Mouse (Mus musculus) limb, embryonic 11.5 days (tissue): ENCODE measurements around the gene Fermt1. TPM values are rescaled to one million over a fixed set of nuclear protein-coding genes. Genes with fewer than 3 reads are reported as not detected.

Experiments
- ATAC-seq: fragments of 200-750 bp; cut with Nextera tagmentation; 2 replicates; pipeline ENCODE4 v1.8.0; 2017; ENCODE audit warnings: low read depth; ENCODE audit not compliant: insufficient number of reproducible peaks, low FRiP score, low TSS enrichment
- DNase-seq: peaks from one replicate; pipeline ENCODE4 v3.0.0-alpha.2; 2015; ENCODE audit warnings: low spot score
- H3K27ac ChIP-seq: fragments of 300-500 bp; sonication (generic); replicated peaks from 2 replicates; pipeline ENCODE4 v1.5.1; 2014; ENCODE audit warnings: low read depth, mild to moderate bottlenecking, low read length
- H3K27me3 ChIP-seq: fragments of 300-500 bp; sonication (generic); 2 replicates; pipeline ENCODE4 v1.6.1; 2014; ENCODE audit warnings: mild to moderate bottlenecking, low read length, mixed read lengths; ENCODE audit not compliant: control insufficient read depth, insufficient read depth
- H3K36me3 ChIP-seq: fragments of 300-500 bp; sonication (generic); 2 replicates; pipeline ENCODE4 v1.6.1; 2014; ENCODE audit warnings: mild to moderate bottlenecking, low read length, moderate library complexity, mixed read lengths; ENCODE audit not compliant: control insufficient read depth, insufficient read depth
- H3K4me1 ChIP-seq: fragments of 300-500 bp; sonication (generic); 2 replicates; pipeline ENCODE4 v1.6.1; 2014; ENCODE audit warnings: low read length, mixed read lengths; ENCODE audit not compliant: control insufficient read depth, insufficient read depth
- H3K4me2 ChIP-seq: fragments of 300-500 bp; sonication (generic); 2 replicates; pipeline ENCODE4 v1.6.1; 2014; ENCODE audit warnings: low read depth, mild to moderate bottlenecking, moderate library complexity; ENCODE audit not compliant: severe bottlenecking
- H3K4me3 ChIP-seq: fragments of 300-500 bp; sonication (generic); 2 replicates; pipeline ENCODE4 v1.5.1; 2014; ENCODE audit warnings: low read depth, low read length
- H3K9ac ChIP-seq: fragments of 300-500 bp; sonication (generic); 2 replicates; pipeline ENCODE4 v1.6.1; 2014; ENCODE audit warnings: mild to moderate bottlenecking, low read length
- H3K9me3 ChIP-seq: fragments of 300-500 bp; sonication (generic); 2 replicates; pipeline ENCODE4 v1.6.1; 2016; ENCODE audit warnings: low read length; ENCODE audit not compliant: control insufficient read depth
- WGBS: fragments of 180-500 bp; shearing (Covaris S2); extraction: QIAGEN DNeasy Blood & Tissue Kit; methylation state at CpG from one replicate; pipeline ENCODE4 v1.1.7; 2014; 5-methylcytosine and 5-hydroxymethylcytosine counted together
- polyA plus RNA-seq: library from polyadenylated mRNA; unstranded; fragments of >200 nt; fragmentation: Nextera tagmentation; extraction: Ambion mirVana; gene quantifications from 2 replicates; pipeline ENCODE4 v1.2.1, GENCODE M21; 2014

The Fermt1 gene
- polyA plus RNA-seq, 1 experiment from 2014 or later = 15.6 TPM

DNA sequence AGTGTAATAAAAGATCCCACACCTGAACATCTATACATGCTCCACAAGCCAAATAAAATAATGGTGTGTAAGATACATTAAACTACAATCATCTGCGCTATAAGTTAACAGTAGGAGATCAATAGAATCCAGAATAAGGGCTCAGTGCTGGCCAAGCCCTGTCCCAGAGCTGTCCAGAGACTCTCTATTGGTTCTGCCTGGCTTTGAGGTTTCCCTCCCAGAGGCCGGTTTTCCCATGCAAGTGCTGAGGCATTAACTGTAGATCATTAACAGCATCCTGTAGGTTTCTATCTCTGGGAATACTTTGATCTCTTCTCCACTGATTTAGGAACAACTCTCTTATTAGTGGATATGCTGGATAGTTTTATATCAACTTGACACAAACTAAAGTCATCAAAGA, 16.7 kb downstream of the Fermt1 start:
- no peak overlapping the region for H3K4me2 ChIP-seq
- H3K36me3 ChIP-seq = no peaks in the 10 kb centered on the region
- H3K4me3 ChIP-seq = no peak overlapping the region
- DNase-seq (no peak), ATAC-seq (no peak)
- 77% methylated on average over 2 of the region's 2 CpGs for WGBS
- no peaks in the 10 kb centered on the region for H3K9me3 ChIP-seq
- H3K27ac ChIP-seq = no peak overlapping the region
- H3K4me1 ChIP-seq = no peaks in the 10 kb centered on the region
- H3K27me3 ChIP-seq = no peaks in the 10 kb centered on the region
- no peak overlapping the region for H3K9ac ChIP-seq

DNA sequence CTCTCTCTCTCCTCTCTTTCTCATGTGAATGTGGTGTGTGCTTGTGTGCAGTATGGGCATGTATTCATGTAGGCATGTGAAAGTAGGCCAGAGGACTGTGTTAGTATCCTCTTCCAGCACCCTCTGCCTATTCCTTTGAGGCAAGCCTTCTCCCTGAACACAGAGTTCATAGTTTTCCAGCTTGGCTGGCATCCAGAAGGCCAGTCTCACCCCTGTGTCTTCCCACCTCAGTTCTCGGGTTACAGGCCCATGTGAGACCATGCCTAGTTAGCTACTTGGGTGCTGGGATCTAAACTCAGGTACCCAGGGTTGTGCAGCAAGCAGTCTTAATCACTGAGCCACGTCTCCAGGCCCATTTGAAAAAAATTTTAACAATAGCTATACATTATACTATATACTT, 17.8 kb downstream of the Fermt1 start:
- Histone ChIP-seq H3K9ac (no peak overlapping the region), H3K36me3 (no peaks in the 10 kb centered on the region), H3K4me1 (no peaks in the 10 kb centered on the region), H3K27ac (no peak overlapping the region), H3K27me3 (no peaks in the 10 kb centered on the region), H3K4me3 (no peak overlapping the region), H3K9me3 (no peaks in the 10 kb centered on the region), H3K4me2 (no peak overlapping the region)
- ATAC-seq (no peak), DNase-seq (no peak)
- WGBS = 60% methylated on average over 2 of the region's 2 CpGs

DNA sequence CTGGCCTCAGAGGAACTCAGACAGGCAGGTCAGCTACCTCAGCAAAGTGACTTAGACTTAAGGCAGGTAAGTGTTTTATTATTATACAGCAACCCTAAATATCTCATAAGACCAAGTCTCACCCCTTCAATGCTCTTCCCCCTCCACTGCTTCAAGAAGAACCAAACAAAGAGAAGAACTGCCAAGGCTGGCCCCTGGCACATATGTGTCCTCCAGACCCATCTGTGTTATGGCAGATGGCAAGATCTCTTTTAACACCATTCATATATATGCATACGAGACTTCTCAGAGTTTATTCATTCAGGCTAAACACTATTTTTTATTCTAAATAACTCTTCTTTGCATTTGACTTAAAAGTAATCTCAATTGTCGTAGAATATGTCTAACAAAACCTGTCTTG, 18.4 kb downstream of the Fermt1 start:
- Histone ChIP-seq H3K9ac (no peak overlapping the region), H3K27ac (no peak overlapping the region), H3K36me3 (no peaks in the 10 kb centered on the region), H3K27me3 (no peaks in the 10 kb centered on the region), H3K4me3 (no peak overlapping the region), H3K4me2 (no peak overlapping the region), H3K4me1 (no peaks in the 10 kb centered on the region), H3K9me3 (no peaks in the 10 kb centered on the region)
- ATAC-seq (no peak), DNase-seq (no peak)
- WGBS = 84% methylated on average over 2 of the region's 2 CpGs

DNA sequence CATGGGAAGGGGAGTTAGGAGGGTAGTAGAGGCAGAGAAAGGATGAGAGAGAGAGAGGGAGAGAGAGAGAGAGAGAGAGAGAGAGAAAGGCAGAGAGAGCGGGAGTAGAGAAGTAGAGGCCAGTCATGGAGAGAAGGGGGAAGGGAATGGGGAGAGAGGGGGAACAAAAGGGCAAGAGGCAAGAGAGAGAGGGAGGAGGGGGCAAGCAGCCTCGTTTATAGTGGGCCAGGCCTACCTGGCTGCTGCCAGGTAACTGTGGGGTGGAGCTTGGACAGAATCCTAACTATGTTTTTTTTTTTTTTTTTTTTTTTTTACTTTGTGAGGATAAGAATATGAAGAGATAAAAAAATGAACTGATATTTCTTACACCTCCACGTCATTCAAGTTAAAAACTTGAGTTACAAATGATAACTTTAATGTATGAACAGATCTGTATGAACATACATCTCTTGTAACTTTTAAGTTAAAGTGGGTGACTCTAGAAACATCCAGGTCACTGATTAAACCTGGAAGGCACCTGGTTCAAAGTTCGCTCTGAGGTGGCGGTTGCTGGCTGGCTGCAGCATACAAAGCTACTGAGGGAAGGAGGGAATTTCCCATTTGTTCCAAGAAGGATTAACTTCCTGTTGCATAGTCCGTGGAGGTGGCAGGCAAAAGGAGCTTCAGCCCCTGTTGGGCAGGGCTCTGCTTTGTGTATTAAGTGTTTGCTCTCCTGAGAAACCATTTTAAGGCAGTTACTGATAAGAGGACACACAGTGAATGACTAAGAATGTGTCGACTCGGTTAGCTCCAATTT, 22.2 kb downstream of the Fermt1 start:
- no peak for ATAC-seq
- Histone ChIP-seq H3K4me2 (no peak overlapping the region), H3K27me3 (no peaks in the 10 kb centered on the region), H3K9ac (no peak overlapping the region), H3K9me3 (no peaks in the 10 kb centered on the region), H3K4me1 (no peaks in the 10 kb centered on the region), H3K27ac (no peak overlapping the region), H3K4me3 (no peak overlapping the region), H3K36me3 (no peaks in the 10 kb centered on the region)
- WGBS = 61% methylated on average over 8 of the region's 8 CpGs
- no peak for DNase-seq

DNA sequence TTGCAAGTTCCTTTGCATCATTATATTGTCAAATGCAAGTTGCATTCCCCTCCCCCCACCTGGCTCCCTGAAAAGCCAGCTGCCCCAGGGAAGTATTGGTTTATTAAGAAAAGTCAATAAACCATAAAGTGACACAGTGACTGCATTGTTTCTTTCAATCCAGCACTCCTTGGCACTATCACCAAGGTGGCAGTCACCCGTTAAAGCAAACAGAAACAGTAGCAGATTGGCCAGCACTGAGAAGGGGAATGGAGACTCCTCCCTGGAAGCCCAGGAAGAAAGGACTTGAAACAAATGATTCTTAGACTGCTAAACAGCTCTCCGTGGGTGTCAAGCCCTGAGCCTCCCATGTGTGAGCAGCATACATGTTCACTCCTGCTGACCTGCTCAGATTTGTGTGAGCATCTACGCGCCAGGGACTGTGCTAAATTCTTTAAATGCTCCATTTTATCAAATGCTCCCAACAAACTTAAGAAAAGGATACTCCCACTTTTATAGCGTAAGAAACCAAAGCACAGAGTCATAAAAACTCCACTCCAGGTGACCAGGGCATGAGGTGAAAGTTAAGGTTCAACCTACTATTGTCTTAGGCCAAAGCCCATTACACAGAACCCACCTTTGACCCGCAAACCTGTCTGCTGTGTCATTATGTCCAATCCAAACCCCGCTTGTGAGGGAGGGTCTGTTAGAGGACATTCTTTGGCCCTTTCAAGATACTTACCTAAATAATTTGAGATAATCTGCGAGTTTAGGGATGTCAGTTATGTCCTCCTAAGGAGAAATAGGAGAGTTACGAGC, 23.4 kb downstream of the Fermt1 start:
- ATAC-seq = 0 out of 2 replicates have a peak, but pooled peaks have one; percentile 17
- WGBS = 77% methylated on average over 9 of the region's 9 CpGs

DNA sequence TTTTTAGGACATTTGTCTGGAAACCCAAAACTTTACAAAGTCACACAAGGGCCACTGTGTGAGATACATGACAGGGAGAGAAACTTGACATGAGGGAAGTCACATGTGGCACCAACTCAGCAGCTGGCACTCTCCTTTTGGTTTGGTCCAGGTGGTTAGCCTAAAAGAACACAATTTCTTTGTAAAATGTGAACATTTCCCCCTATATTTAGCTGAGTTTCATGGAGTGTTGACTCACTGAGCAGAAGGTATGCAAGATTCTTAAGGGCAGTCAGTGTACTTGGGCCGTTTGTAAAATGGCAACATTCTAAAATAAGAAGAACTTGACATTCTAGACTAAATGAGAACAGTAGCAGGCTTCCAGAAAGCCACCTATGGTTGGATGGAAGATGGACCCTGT, 30.9 kb downstream of the Fermt1 start:
- no peak overlapping the region for H3K4me2 ChIP-seq
- no peak overlapping the region for H3K4me3 ChIP-seq
- no peak overlapping the region for H3K9ac ChIP-seq
- ATAC-seq (no peak), DNase-seq (no peak)
- WGBS = 79% methylated on average over 1 of the region's 1 CpGs
- no peaks in the 10 kb centered on the region for H3K4me1 ChIP-seq
- no peak overlapping the region for H3K27ac ChIP-seq
- H3K27me3 ChIP-seq = no peaks in the 10 kb centered on the region
- no peaks in the 10 kb centered on the region for H3K9me3 ChIP-seq
- no peaks in the 10 kb centered on the region for H3K36me3 ChIP-seq

More for the DNA sequence above, 23.4 kb downstream of the Fermt1 start:
- H3K4me3 ChIP-seq = no peak overlapping the region
- no peak for DNase-seq
- no peaks in the 10 kb centered on the region for H3K27me3 ChIP-seq
- H3K36me3 ChIP-seq = no peaks in the 10 kb centered on the region
- no peak overlapping the region for H3K27ac ChIP-seq
- no peaks in the 10 kb centered on the region for H3K9me3 ChIP-seq
- H3K4me1 ChIP-seq = no peaks in the 10 kb centered on the region
- H3K9ac ChIP-seq = no peak overlapping the region
- no peak overlapping the region for H3K4me2 ChIP-seq

DNA sequence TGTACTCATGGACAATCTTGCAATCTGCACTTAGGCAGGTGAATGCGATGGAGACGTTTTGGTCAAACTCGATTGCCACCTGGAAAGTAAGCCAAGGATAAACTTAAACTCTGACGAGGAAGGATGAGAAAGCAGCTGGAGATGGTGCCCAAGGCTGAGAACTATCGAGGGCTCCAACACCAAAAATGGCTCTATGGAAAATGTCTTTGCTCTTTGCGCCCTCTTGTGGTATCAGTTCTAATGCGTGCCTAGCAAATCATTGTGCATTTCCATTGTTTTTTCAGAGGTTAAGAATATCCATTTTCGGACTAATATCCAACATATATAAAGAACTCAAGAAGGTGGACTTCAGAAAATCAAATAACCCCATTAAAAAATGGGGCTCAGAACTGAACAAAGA, 38.9 kb downstream of the Fermt1 start:
- DNase-seq = peak; percentile 41
- Histone ChIP-seq H3K4me2 (no peak overlapping the region), H3K4me3 (no peak overlapping the region), H3K27ac (no peak overlapping the region), H3K9ac (no peak overlapping the region), H3K27me3 (no peaks in the 10 kb centered on the region), H3K4me1 (no peaks in the 10 kb centered on the region), H3K9me3 (no peaks in the 10 kb centered on the region), H3K36me3 (no peaks in the 10 kb centered on the region)
- no peak for ATAC-seq
- 26% methylated on average over 8 of the region's 8 CpGs for WGBS

DNA sequence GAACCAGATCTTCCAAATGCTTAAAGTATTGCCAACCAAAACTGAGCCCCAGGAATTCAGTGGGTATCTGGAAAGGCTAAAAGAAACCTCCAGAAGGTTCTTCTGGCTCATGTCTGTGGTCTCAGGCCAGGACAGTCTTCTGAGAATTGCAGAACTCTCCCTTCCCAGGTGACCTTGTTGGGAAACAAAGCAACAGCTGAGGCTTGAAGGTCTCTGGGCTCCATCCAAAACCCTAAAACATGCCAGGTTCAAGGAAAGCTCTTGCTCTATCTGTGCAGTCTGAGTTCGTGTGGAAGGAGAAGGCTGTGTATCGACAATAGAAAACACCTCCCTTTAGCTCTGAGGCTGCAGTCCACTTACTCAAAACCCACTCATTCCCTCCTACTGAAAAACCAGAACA, 40.7 kb downstream of the Fermt1 start:
- DNase-seq (no peak), ATAC-seq (no peak)
- H3K27ac ChIP-seq = no peak overlapping the region
- H3K9me3 ChIP-seq = no peaks in the 10 kb centered on the region
- WGBS = 83% methylated on average over 2 of the region's 2 CpGs
- no peak overlapping the region for H3K4me3 ChIP-seq
- no peaks in the 10 kb centered on the region for H3K4me1 ChIP-seq
- no peak overlapping the region for H3K9ac ChIP-seq
- no peak overlapping the region for H3K4me2 ChIP-seq
- H3K27me3 ChIP-seq = no peaks in the 10 kb centered on the region
- no peaks in the 10 kb centered on the region for H3K36me3 ChIP-seq
